Mouse (Mus musculus): Measurements from ENCODE around the gene Ltb. TPM values are rescaled to one million over a fixed set of nuclear protein-coding genes. Genes with fewer than 3 reads are reported as not detected.

The Ltb gene
- polyA plus RNA-seq, 1 experiment: 0.05 TPM

GRCm38 (mm10) chr17:35168541-35169207, 25.6 kb upstream of the Ltb start:
- no peak overlapping the region for H3ac ChIP-seq (ENCODE audit: control insufficient read depth, insufficient read length)
- no peak for TF ChIP-seq SRF (IDR thresholded peaks at IDR 0.05; ENCODE audit: control insufficient read depth, insufficient read length, low read depth)
- TF ChIP-seq TCF12 (IDR thresholded peaks at IDR 0.05; ENCODE audit: insufficient read depth, poor library complexity, severe bottlenecking): no peak
- TF ChIP-seq MYOG (IDR thresholded peaks at IDR 0.05; ENCODE audit: control insufficient read depth in 1 of 3, insufficient read depth in 1 of 3, insufficient read length in 2 of 3, low read depth in 2 of 3): no peak
- no peak for TF ChIP-seq REST (IDR thresholded peaks at IDR 0.05; ENCODE audit: insufficient read depth, insufficient read length)
- no peak for TF ChIP-seq USF1 (IDR thresholded peaks at IDR 0.05; ENCODE audit: low read depth)
- no peak for TF ChIP-seq CEBPB (IDR thresholded peaks at IDR 0.05; ENCODE audit: insufficient read depth, poor library complexity, severe bottlenecking)
- TF ChIP-seq E2F4 (IDR thresholded peaks at IDR 0.05; ENCODE audit: insufficient read depth): no peak
- TF ChIP-seq MYOD1 (IDR thresholded peaks at IDR 0.05; ENCODE audit: control insufficient read depth in 1 of 3, insufficient read length in 2 of 3, low read depth in 2 of 3): no peak
- TF ChIP-seq TCF3 (IDR thresholded peaks at IDR 0.05; ENCODE audit: insufficient read length, low read depth): no peak
- TF ChIP-seq POLR2A (IDR thresholded peaks at IDR 0.05; ENCODE audit: insufficient read length, low read depth): no peak
- no peak for TF ChIP-seq POLR2AphosphoS2 (IDR thresholded peaks at IDR 0.05; ENCODE audit: insufficient read length, low read depth)
- no peak for TF ChIP-seq MAX (IDR thresholded peaks at IDR 0.05; ENCODE audit: low read depth)
- peaks cover 14% of the 10 kb centered on the region for H3K79me2 ChIP-seq (ENCODE audit: control insufficient read depth, insufficient read depth)
- H3K4me3 ChIP-seq: no peak overlapping the region
- H3K4me2 ChIP-seq (ENCODE audit: low read depth): no peak overlapping the region
- H3K36me3 ChIP-seq (ENCODE audit: control insufficient read depth, insufficient read depth): no peaks in the 10 kb centered on the region
- no peaks in the 10 kb centered on the region for H3K27me3 ChIP-seq (ENCODE audit: control insufficient read depth, insufficient read depth, insufficient read length)

- Histone ChIP-seq H3ac (ENCODE audit: control insufficient read depth, insufficient read length) (no peak overlapping the region), H3K27me3 (ENCODE audit: control insufficient read depth, insufficient read depth, insufficient read length) (no peaks in the 10 kb centered on the region), H3K4me3 (no peak overlapping the region), H3K36me3 (ENCODE audit: control insufficient read depth, insufficient read depth) (no peaks in the 10 kb centered on the region), H3K79me2 (ENCODE audit: control insufficient read depth, insufficient read depth) (no peaks in the 10 kb centered on the region), H3K4me2 (ENCODE audit: low read depth) (no peak overlapping the region)
- TF ChIP-seq POLR2A (IDR thresholded peaks at IDR 0.05; ENCODE audit: insufficient read length, low read depth) (no peak), SRF (IDR thresholded peaks at IDR 0.05; ENCODE audit: control insufficient read depth, insufficient read length, low read depth) (no peak), MAX (IDR thresholded peaks at IDR 0.05; ENCODE audit: low read depth) (no peak), E2F4 (IDR thresholded peaks at IDR 0.05; ENCODE audit: insufficient read depth) (no peak), TCF3 (IDR thresholded peaks at IDR 0.05; ENCODE audit: insufficient read length, low read depth) (no peak), POLR2AphosphoS2 (IDR thresholded peaks at IDR 0.05; ENCODE audit: insufficient read length, low read depth) (no peak), MYOG (IDR thresholded peaks at IDR 0.05; ENCODE audit: control insufficient read depth in 1 of 3, insufficient read depth in 1 of 3, insufficient read length in 2 of 3, low read depth in 2 of 3) (no peak), USF1 (IDR thresholded peaks at IDR 0.05; ENCODE audit: low read depth) (no peak), TCF12 (IDR thresholded peaks at IDR 0.05; ENCODE audit: insufficient read depth, poor library complexity, severe bottlenecking) (no peak)
These were observed 21.6 kb upstream of the Ltb start for GRCm38 (mm10) chr17:35172445-35173234.

GRCm38 (mm10) chr17:35173329-35173728, 20.9 kb upstream of the Ltb start:
- TF ChIP-seq POLR2A (IDR thresholded peaks at IDR 0.05; ENCODE audit: insufficient read length, low read depth) (no peak), REST (IDR thresholded peaks at IDR 0.05; ENCODE audit: insufficient read depth, insufficient read length) (no peak), POLR2AphosphoS2 (IDR thresholded peaks at IDR 0.05; ENCODE audit: insufficient read length, low read depth) (no peak), SRF (IDR thresholded peaks at IDR 0.05; ENCODE audit: control insufficient read depth, insufficient read length, low read depth) (no peak), TCF3 (IDR thresholded peaks at IDR 0.05; ENCODE audit: insufficient read length, low read depth) (no peak), MAX (IDR thresholded peaks at IDR 0.05; ENCODE audit: low read depth) (no peak), E2F4 (IDR thresholded peaks at IDR 0.05; ENCODE audit: insufficient read depth) (no peak)
- H3K79me2 ChIP-seq (ENCODE audit: control insufficient read depth, insufficient read depth): no peaks in the 10 kb centered on the region
- no peaks in the 10 kb centered on the region for H3K27me3 ChIP-seq (ENCODE audit: control insufficient read depth, insufficient read depth, insufficient read length)

GRCm38 (mm10) chr17:35174201-35174977, 19.9 kb upstream of the Ltb start:
- TF ChIP-seq MAX (IDR thresholded peaks at IDR 0.05; ENCODE audit: low read depth) (no peak), MYOG (IDR thresholded peaks at IDR 0.05; ENCODE audit: control insufficient read depth in 1 of 3, insufficient read depth in 1 of 3, insufficient read length in 2 of 3, low read depth in 2 of 3) (no peak), REST (IDR thresholded peaks at IDR 0.05; ENCODE audit: insufficient read depth, insufficient read length) (no peak), E2F4 (IDR thresholded peaks at IDR 0.05; ENCODE audit: insufficient read depth) (no peak), MYOD1 (IDR thresholded peaks at IDR 0.05; ENCODE audit: control insufficient read depth in 1 of 3, insufficient read length in 2 of 3, low read depth in 2 of 3) (no peak)

More at GRCm38 (mm10) chr17:35173329-35173728, 20.9 kb upstream of the Ltb start:
- Histone ChIP-seq H3K4me2 (ENCODE audit: low read depth) (no peak overlapping the region), H3K36me3 (ENCODE audit: control insufficient read depth, insufficient read depth) (no peaks in the 10 kb centered on the region), H3K4me3 (no peak overlapping the region), H3ac (ENCODE audit: control insufficient read depth, insufficient read length) (no peak overlapping the region)

More at GRCm38 (mm10) chr17:35174201-35174977, 19.9 kb upstream of the Ltb start:
- H3K36me3 ChIP-seq (ENCODE audit: control insufficient read depth, insufficient read depth): no peaks in the 10 kb centered on the region
- no peaks in the 10 kb centered on the region for H3K79me2 ChIP-seq (ENCODE audit: control insufficient read depth, insufficient read depth)
- H3K4me2 ChIP-seq (ENCODE audit: low read depth): no peak overlapping the region
- no peak overlapping the region for H3K4me3 ChIP-seq
- no peaks in the 10 kb centered on the region for H3K27me3 ChIP-seq (ENCODE audit: control insufficient read depth, insufficient read depth, insufficient read length)
- H3ac ChIP-seq (ENCODE audit: control insufficient read depth, insufficient read length): no peak overlapping the region
